32 mouse cellular contexts compared by ENCODE assay signal in genomic region chr1:125418732-125419131, GRCm38 (mm10). TPM values are rescaled to one million over a fixed set of nuclear protein-coding genes. Genes with fewer than 3 reads are reported as not detected.
DNase-seq lines count a peak whose midpoint lies in the region; ATAC-seq and TF ChIP-seq lines count a peak whose summit lies in the region.
"Had no signal": no experiment of that assay in that cellular context is flagged by ENCODE, and none has a peak within 500 bp of the region (broad histone marks: within the 10 kb centered on the region; RNA-seq: fewer than 3 reads in every experiment).

No protein-coding gene starts in this region.

- DNase-seq in liver, embryonic 13.5 days: no peak
- DNase-seq in liver, postnatal 0 days: no peak
- no peak for DNase-seq in adipocyte (ENCODE audit: low spot score)
- no peak for DNase-seq in cerebellum, adult 9-10 months
- DNase-seq: adrenal gland, postnatal 14 days; cerebellum, adult 11 months; cerebellum, postnatal 10 days; gastrocnemius, adult 2 months; gastrocnemius, postnatal 36 days; heart, postnatal 4 days; kidney, adult 18-20 months; kidney, postnatal 25 days; lung, embryonic 14.5 days; retina, postnatal 1 day; spleen, adult 18-20 months; thymus, adult 2 months; thymus, postnatal 4 days had no signal

- 79% methylated on average over 4 of the region's 4 CpGs for WGBS in intestine, embryonic 15.5 days
- 58% methylated on average over 4 of the region's 4 CpGs for WGBS in intestine, postnatal 0 days
- 73% methylated on average over 4 of the region's 4 CpGs for WGBS in liver, embryonic 13.5 days (ENCODE audit: insufficient replicate concordance)
- 68% methylated on average over 4 of the region's 4 CpGs for WGBS in liver, postnatal 0 days (ENCODE audit: insufficient replicate concordance)

- H3K27ac ChIP-seq in intestine, embryonic 15.5 days: no peak overlapping the region
- H3K27ac ChIP-seq in intestine, postnatal 0 days (ENCODE audit: low read depth, low read length): no peak overlapping the region
- H3K27ac ChIP-seq in liver, embryonic 13.5 days: no peak overlapping the region
- peak overlapping the region; percentile 76 for H3K27ac ChIP-seq in liver, postnatal 0 days (ENCODE audit: low read depth)
- H3K27ac ChIP-seq: embryonic facial prominence, embryonic 13.5 days; forebrain, embryonic 10.5 days; forebrain, embryonic 15.5 days; gastrocnemius, adult 2 months; heart, embryonic 13.5 days; hindbrain, embryonic 13.5 days; kidney, embryonic 15.5 days; left cerebral cortex, adult 2 months; limb, embryonic 12.5 days; midbrain, embryonic 10.5 days; midbrain, embryonic 15.5 days; neural tube, embryonic 15.5 days had no signal

- TF ChIP-seq CTCF in intestine, postnatal 0 days (IDR thresholded peaks at IDR 0.05; ENCODE audit: low read depth): no peak
- no peak for TF ChIP-seq CTCF in liver, postnatal 0 days (IDR thresholded peaks at IDR 0.05; ENCODE audit: low read depth)

- H3K9me3 ChIP-seq in intestine, embryonic 15.5 days: no peaks in the 10 kb centered on the region
- H3K9me3 ChIP-seq in intestine, postnatal 0 days (ENCODE audit: control insufficient read depth): no peaks in the 10 kb centered on the region
- H3K9me3 ChIP-seq in liver, embryonic 13.5 days (replicated peaks): no peaks in the 10 kb centered on the region
- no peaks in the 10 kb centered on the region for H3K9me3 ChIP-seq in liver, postnatal 0 days (ENCODE audit: low read length)
- H3K9me3 ChIP-seq: embryonic facial prominence, embryonic 13.5 days; forebrain, embryonic 10.5 days; forebrain, embryonic 15.5 days; heart, embryonic 13.5 days; hindbrain, embryonic 13.5 days; kidney, embryonic 15.5 days; limb, embryonic 12.5 days; midbrain, embryonic 10.5 days; midbrain, embryonic 15.5 days; neural tube, embryonic 15.5 days had no signal

- no peaks in the 10 kb centered on the region for H3K27me3 ChIP-seq in intestine, embryonic 15.5 days (replicated peaks)
- no peaks in the 10 kb centered on the region for H3K27me3 ChIP-seq in intestine, postnatal 0 days (replicated peaks; ENCODE audit: control insufficient read depth, insufficient read depth, low read length)
- H3K27me3 ChIP-seq in liver, embryonic 13.5 days: no peaks in the 10 kb centered on the region
- no peaks in the 10 kb centered on the region for H3K27me3 ChIP-seq in liver, postnatal 0 days (ENCODE audit: insufficient read depth, low read length)
- H3K27me3 ChIP-seq: CH12.LX; embryonic facial prominence, embryonic 13.5 days; forebrain, embryonic 15.5 days; heart, embryonic 13.5 days; hindbrain, embryonic 13.5 days; kidney, embryonic 15.5 days; limb, embryonic 12.5 days; midbrain, embryonic 15.5 days; neural tube, embryonic 15.5 days had no signal

- H3K4me1 ChIP-seq in intestine, embryonic 15.5 days (replicated peaks): no peaks in the 10 kb centered on the region
- 0 out of 2 replicates have a peak, but pooled peaks cover 3% of the 10 kb centered on the region for H3K4me1 ChIP-seq in intestine, postnatal 0 days (replicated peaks; ENCODE audit: control insufficient read depth, insufficient read depth, low read length)
- 0 out of 2 replicates have a peak, but pooled peaks cover 2% of the 10 kb centered on the region for H3K4me1 ChIP-seq in liver, embryonic 13.5 days (replicated peaks)
- peaks cover 4% of the 10 kb centered on the region; the same call in 1 of the 2 replicates for H3K4me1 ChIP-seq in liver, postnatal 0 days (ENCODE audit: insufficient read depth)
- H3K4me1 ChIP-seq: embryonic facial prominence, embryonic 13.5 days; forebrain, embryonic 10.5 days; forebrain, embryonic 15.5 days; hindbrain, embryonic 13.5 days; kidney, embryonic 15.5 days; limb, embryonic 12.5 days; midbrain, embryonic 10.5 days; midbrain, embryonic 15.5 days; neural tube, embryonic 15.5 days had no signal

- H3K4me2 ChIP-seq in intestine, embryonic 15.5 days (replicated peaks): no peak overlapping the region
- H3K4me2 ChIP-seq in intestine, postnatal 0 days (replicated peaks; ENCODE audit: low read depth): no peak overlapping the region
- H3K4me2 ChIP-seq in liver, embryonic 13.5 days: no peak overlapping the region
- H3K4me2 ChIP-seq in liver, postnatal 0 days (ENCODE audit: low read depth, low read length): peak overlapping the region; percentile 18; the same call in 1 of the 2 replicates
- H3K4me2 ChIP-seq: embryonic facial prominence, embryonic 13.5 days; forebrain, embryonic 15.5 days; heart, embryonic 13.5 days; hindbrain, embryonic 13.5 days; kidney, embryonic 15.5 days; limb, embryonic 12.5 days; lung, embryonic 14.5 days; midbrain, embryonic 15.5 days; neural tube, embryonic 15.5 days had no signal

- H3K9ac ChIP-seq in intestine, embryonic 15.5 days: no peak overlapping the region
- no peak overlapping the region for H3K9ac ChIP-seq in intestine, postnatal 0 days (ENCODE audit: low read depth, low read length)
- H3K9ac ChIP-seq in liver, embryonic 13.5 days: no peak overlapping the region
- H3K9ac ChIP-seq in liver, postnatal 0 days (replicated peaks): no peak overlapping the region
- H3K9ac ChIP-seq: embryonic facial prominence, embryonic 13.5 days; forebrain, embryonic 15.5 days; heart, embryonic 13.5 days; hindbrain, embryonic 13.5 days; kidney, embryonic 15.5 days; limb, embryonic 12.5 days; lung, embryonic 14.5 days; midbrain, embryonic 15.5 days; neural tube, embryonic 15.5 days had no signal

- no peak overlapping the region for H3K4me3 ChIP-seq in intestine, embryonic 15.5 days (replicated peaks)
- no peak overlapping the region for H3K4me3 ChIP-seq in intestine, postnatal 0 days (ENCODE audit: low read depth, low read length)
- H3K4me3 ChIP-seq in liver, embryonic 13.5 days (replicated peaks): no peak overlapping the region
- H3K4me3 ChIP-seq in liver, postnatal 0 days (ENCODE audit: low read depth, low read length): no peak overlapping the region
- H3K4me3 ChIP-seq: embryonic facial prominence, embryonic 13.5 days; forebrain, embryonic 10.5 days; forebrain, embryonic 15.5 days; gastrocnemius, adult 2 months; heart, embryonic 13.5 days; hindbrain, embryonic 13.5 days; kidney, embryonic 15.5 days; left cerebral cortex, adult 2 months; limb, embryonic 12.5 days; midbrain, embryonic 10.5 days; midbrain, embryonic 15.5 days; neural tube, embryonic 15.5 days had no signal

- TF ChIP-seq EP300 in liver, postnatal 0 days (IDR thresholded peaks at IDR 0.05; ENCODE audit: low read depth): no peak

- H3K36me3 ChIP-seq in intestine, embryonic 15.5 days: 0 out of 2 replicates have a peak, but pooled peaks cover 5% of the 10 kb centered on the region
- peaks cover 18% of the 10 kb centered on the region for H3K36me3 ChIP-seq in intestine, postnatal 0 days (ENCODE audit: control insufficient read depth, insufficient read depth)
- H3K36me3 ChIP-seq in liver, embryonic 13.5 days: peaks cover 24% of the 10 kb centered on the region
- peaks cover 31% of the 10 kb centered on the region for H3K36me3 ChIP-seq in liver, postnatal 0 days (replicated peaks; ENCODE audit: insufficient read depth, low read length)

- ATAC-seq in intestine, embryonic 15.5 days: peak; percentile 68
- ATAC-seq in intestine, postnatal 0 days: no peak
- peak; percentile 55; the same call in 1 of the 2 replicates for ATAC-seq in liver, embryonic 13.5 days (ENCODE audit: low read depth)
- ATAC-seq in liver, postnatal 0 days: peak; percentile 73
- ATAC-seq: activated CD4-positive, CD25-positive, alpha-beta regulatory T cell, adult 4 months; forebrain, embryonic 15.5 days; midbrain, embryonic 15.5 days had no signal

RNA-seq across cellular contexts. Expression of gene Actr3, which starts 16.8 kb away (rescaled TPM):
- 342 and 356 TPM in 2 replicates for polyA plus RNA-seq in intestine, embryonic 15.5 days (2015; fragmentation: Nextera tagmentation; extraction: Ambion mirVana)
- polyA plus RNA-seq in intestine, postnatal 0 days (2015; fragmentation: Nextera tagmentation; extraction: Ambion mirVana): 223 and 234 TPM in 2 replicates
- polyA plus RNA-seq in liver, embryonic 13.5 days (2015; fragmentation: Nextera tagmentation; extraction: Ambion mirVana): 142 and 164 TPM in 2 replicates
- polyA plus RNA-seq in liver, postnatal 0 days (2015; fragmentation: Nextera tagmentation; extraction: Ambion mirVana): 116 and 129 TPM in 2 replicates
